Mouse (Mus musculus) neutrophil, adult 59 days (primary cell): ENCODE data around the gene Hist1h4k. TPM values are rescaled to one million over a fixed set of nuclear protein-coding genes. Genes with fewer than 3 reads are reported as not detected.

Experiments used
- total RNA-seq, 2 experiments: library from RNA; stranded (reverse); gene quantifications; 1 replicate in 1 of 2; 2 replicates in 1 of 2; pipeline ENCODE4 v1.2.4; 2023

The Hist1h4k gene
- total RNA-seq, result 1,000 to 10,000 TPM; 2,386 to 2,430 TPM

DNA sequence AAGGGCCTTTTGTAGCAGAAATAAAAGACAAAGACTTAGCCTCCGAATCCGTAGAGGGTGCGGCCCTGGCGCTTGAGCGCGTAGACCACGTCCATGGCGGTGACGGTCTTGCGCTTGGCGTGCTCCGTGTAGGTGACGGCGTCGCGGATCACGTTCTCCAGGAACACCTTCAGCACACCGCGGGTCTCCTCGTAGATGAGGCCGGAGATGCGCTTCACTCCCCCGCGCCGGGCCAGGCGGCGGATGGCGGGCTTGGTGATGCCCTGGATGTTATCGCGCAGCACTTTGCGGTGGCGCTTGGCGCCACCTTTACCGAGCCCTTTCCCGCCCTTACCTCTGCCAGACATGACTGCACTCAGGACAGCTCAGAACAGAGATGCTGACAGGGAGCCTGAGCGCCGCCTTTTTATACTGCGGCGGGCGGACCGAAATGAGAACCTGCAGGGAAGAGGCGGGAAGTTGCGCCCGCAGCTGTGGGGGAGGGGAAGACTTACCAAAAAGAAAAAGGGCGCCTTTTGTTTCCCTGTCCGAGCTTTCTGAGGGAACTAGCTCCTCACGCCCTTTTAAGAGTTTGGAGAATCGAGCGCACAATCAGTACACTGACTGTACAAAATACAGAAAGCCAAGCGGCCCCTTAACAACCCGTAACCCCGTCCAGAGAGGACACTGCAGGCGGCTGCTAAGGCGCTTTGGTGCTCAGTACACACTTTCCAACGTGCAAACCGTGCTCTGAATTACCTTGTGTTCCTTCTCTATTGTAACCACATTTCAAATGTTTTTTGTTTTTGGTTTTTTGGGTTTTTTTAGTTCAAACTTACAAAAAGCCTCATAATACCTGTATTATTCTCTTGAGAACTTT, at the start of gene Hist1h4k:
Gene Hist1h4k, minus strand, starts transcription at position 347 of the 859 bp plus-strand sequence.

DNA sequence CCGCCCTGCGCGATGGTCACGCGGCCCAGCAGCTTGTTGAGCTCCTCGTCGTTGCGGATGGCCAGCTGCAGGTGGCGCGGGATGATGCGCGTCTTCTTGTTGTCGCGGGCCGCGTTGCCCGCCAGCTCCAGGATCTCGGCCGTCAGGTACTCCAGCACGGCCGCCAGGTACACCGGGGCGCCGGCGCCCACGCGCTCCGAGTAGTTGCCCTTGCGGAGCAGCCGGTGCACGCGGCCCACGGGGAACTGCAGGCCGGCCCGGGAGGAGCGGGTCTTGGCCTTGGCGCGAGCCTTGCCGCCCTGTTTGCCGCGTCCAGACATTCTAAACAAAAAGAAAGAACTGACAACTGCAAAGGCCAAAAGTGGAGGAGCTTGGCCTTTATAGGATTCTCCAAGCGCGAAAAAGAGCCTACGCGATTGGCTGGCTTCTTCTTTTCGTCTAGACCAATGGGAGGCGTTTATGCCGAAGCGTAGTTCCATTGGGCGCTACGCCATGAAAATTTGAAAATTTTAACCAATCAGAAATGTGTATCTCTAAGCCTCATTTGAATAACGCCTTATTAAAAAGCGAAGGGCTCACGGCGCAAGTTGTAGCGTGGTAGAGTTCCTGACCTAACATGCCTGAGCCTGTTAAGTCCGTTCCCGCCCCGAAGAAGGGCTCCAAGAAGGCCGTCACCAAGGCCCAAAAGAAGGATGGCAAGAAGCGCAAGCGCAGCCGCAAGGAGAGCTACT, 36.8 kb upstream of the Hist1h4k start, which contains the start of the genes Hist1h2an and Hist1h2bp:
Gene Hist1h2an, minus strand, starts transcription at position 320 of the 731 bp plus-strand sequence.
Gene Hist1h2bp, plus strand, starts transcription at position 563 of the 731 bp plus-strand sequence.

DNA sequence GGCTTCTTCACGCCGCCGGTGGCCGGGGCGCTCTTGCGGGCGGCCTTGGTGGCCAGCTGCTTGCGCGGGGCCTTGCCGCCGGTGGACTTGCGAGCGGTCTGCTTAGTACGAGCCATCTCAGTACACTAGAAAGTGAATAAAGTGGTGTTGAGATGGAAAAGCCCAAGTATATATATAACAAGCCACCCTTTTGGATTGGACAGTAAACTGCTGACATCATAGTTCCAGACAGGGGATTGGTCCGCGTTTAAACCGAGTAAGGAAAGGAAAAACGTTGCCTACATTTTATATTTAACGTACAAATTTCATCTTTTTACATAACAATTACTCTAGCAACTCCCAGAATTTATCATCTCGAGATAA, 32.9 kb upstream of the Hist1h4k start, which contains the start of gene Hist1h3i:
Gene Hist1h3i, minus strand, starts transcription at position 116 of the 363 bp plus-strand sequence.

DNA sequence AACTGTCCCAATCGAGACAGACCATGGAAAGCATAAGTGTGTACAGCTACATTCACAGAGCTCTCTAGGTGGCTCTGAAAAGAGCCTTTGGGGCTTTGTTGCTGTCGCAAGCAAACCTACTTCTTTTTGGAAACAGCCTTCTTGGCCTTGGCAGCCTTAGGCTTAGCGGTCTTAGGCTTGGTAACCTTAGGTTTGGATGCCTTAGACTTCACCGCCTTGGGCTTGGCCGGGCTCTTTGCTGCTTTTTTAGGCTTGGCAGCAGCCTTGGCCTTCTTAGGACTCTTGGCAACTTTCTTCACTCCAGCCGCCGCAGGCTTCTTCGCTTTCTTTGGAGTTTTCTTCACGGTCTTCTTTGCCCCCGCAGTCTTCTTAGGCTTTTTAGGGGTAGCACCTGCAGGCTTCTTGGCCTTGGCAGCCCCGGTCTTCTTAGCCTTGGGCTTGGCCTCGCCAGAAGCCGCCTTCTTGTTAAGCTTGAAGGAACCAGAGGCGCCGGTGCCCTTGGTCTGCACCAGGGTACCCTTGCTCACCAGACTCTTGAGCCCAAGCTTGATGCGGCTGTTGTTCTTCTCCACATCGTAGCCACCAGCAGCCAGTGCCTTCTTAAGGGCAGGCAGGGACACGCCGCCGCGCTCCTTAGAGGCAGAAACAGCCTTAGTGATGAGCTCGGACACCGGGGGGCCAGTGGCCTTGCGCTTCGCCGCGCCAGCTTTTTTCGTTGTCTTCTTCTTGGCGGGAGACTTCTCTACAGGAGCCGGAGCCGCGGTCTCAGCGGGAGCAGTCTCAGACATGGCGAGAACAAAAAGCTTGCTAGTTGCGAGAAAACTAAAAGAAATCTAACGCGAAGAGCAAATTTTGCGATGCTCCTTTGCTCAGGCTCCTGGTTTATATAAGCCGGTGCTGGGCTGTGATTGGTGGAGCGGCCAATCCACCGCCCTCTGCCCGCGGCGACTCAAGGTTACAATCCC, 29.7 kb upstream of the Hist1h4k start, which contains the start of gene Hist1h1b:
Gene Hist1h1b, minus strand, starts transcription at position 859 of the 965 bp plus-strand sequence.

DNA sequence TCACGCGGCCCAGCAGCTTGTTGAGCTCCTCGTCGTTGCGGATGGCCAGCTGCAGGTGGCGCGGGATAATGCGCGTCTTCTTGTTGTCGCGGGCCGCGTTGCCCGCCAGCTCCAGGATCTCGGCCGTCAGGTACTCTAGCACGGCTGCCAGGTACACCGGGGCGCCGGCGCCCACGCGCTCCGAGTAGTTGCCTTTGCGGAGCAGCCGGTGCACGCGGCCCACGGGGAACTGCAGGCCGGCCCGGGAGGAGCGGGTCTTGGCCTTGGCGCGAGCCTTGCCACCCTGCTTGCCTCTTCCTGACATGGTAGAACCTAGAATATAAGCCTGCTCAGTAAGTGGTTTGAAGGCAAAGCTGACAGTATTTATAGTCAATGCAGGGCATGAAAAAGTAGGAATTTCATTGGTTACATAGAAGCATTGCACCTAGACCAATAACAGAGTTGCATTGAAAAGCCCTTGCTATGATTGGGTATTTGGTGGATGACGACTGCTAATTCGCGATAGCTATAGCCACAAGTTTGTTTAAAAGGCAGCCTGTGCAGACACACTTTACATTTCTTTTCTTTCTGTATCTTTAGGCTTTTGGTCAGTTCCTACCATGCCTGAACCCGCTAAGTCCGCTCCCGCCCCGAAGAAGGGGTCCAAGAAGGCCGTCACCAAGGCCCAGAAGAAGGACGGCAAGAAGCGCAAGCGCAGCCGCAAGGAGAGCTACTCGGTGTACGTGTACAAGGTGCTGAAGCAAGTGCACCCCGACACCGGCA, 3.4 kb upstream of the Hist1h4k start, which contains the start of the genes Hist1h2ak and Hist1h2bn:
Gene Hist1h2ak, minus strand, starts transcription at position 304 of the 762 bp plus-strand sequence.
Gene Hist1h2bn, plus strand, starts transcription at position 600 of the 762 bp plus-strand sequence.

DNA sequence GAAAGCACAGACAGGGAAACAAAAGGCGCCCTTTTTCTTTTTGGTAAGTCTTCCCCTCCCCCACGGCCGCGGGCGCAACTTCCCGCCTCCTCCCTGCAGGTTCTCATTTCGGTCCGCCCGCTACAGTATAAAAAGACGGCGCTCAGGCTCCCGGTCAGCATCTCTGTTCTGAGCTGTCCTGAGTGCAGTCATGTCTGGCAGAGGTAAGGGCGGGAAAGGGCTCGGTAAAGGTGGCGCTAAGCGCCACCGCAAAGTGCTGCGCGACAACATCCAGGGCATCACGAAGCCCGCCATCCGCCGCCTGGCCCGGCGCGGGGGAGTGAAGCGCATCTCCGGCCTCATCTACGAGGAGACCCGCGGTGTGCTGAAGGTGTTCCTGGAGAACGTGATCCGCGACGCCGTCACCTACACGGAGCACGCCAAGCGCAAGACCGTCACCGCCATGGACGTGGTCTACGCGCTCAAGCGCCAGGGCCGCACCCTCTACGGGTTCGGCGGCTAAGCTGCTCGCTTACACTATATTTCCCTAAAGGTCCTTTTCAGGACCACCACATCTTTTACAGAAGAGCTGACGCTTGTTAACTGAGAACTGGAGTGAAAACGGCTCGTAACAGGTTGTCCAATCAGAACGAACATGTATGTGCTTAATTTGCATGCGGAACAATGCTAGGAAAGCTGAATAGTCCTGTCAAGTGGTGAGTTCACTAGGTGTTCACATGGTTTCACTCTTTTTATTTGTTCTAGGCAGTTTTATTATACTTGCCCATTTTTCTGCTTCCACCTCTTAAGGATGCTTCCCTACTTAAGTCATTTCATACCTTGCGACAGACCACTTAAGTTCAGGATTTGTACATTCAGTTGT, 15.2 kb downstream of the Hist1h4k start, which contains the start of gene Hist1h4j:
Gene Hist1h4j, plus strand, starts transcription at position 159 of the 862 bp plus-strand sequence.

DNA sequence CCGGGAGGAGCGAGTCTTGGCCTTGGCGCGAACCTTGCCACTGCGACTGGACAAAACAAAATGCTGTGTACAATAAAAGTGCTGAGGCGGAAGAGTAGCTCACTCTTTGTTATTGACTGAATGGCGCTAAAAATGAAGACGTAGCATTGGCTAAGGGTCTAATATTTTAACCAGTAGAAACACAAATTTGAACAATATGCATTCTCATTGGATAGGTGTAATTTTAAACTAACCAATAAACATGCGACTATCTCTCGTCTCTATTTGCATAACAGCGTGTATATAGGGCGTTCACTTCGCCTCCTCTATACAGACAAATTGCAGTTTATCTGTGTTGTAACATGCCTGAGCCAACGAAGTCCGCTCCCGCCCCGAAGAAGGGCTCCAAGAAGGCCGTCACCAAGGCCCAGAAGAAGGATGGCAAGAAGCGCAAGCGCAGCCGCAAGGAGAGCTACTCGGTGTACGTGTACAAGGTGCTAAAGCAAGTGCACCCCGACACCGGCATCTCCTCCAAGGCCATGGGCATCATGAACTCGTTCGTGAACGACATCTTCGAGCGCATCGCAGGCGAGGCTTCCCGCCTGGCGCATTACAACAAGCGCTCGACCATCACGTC, 28.4 kb downstream of the Hist1h4k start, which contains the start of gene Hist1h2bm:
Gene Hist1h2bm, plus strand, starts transcription at position 288 of the 616 bp plus-strand sequence.

DNA sequence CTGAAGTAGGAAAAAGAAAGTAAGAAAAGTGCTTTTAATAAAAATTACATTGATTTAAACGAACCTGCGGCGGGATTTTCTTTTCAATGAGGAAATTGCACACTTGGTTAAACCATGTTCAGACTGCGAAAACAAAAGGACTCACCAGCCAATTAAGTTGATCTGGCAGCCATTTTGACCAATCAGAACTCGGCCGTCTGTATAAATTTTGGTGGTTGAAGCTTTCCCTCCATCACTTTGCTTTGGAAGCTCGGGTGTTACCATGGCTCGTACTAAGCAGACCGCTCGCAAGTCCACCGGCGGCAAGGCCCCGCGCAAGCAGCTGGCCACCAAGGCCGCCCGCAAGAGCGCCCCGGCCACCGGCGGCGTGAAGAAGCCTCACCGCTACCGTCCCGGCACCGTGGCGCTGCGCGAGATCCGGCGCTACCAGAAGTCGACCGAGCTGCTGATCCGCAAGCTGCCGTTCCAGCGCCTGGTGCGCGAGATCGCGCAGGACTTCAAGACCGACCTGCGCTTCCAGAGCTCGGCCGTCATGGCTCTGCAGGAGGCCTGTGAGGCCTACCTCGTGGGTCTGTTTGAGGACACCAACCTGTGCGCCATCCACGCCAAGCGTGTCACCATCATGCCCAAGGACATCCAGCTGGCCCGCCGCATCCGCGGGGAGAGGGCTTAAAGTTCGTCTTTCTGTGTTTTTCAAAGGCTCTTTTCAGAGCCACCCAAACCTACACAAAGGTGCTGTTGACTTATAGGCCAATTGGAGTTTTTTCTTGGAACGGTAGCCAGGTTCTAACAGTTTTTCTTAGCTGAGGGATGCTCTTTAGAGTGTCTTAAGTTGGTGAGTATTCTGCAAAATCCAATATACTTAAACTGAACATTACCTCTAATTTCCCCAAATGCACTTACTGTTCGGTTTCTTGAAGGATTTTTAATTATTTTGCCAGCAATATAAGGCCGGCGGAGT, 32.6 kb downstream of the Hist1h4k start, which contains the start of gene Hist1h3h:
Gene Hist1h3h, plus strand, starts transcription at position 263 of the 961 bp plus-strand sequence.

DNA sequence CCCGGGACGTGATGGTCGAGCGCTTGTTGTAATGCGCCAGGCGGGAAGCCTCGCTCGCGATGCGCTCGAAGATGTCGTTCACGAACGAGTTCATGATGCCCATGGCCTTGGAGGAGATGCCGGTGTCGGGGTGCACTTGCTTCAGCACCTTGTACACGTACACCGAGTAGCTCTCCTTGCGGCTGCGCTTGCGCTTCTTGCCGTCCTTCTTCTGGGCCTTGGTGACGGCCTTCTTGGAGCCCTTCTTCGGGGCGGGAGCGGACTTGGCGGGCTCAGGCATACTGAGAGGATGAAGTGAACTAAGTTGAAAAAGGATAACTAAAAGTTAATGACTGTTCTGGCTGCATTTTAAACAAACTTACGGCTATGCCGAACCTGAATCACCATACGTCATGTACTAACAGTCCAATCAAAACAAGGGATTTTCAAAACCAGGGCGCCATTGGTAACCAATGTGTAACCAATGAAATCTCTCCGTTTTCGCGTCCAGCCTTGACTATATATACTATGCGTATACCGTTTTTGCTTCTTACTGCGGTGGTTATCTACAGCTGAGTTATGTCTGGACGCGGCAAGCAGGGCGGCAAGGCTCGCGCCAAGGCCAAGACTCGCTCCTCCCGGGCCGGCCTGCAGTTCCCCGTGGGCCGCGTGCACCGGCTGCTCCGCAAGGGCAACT, 34.3 kb downstream of the Hist1h4k start, which contains the start of the genes Hist1h2bl and Hist1h2ai:
Gene Hist1h2bl, minus strand, starts transcription at position 280 of the 676 bp plus-strand sequence.
Gene Hist1h2ai, plus strand, starts transcription at position 559 of the 676 bp plus-strand sequence.

Other genes with a start within 250 kb of the Hist1h4k start
- gene Gm11273, start 249.1 kb downstream of the Hist1h4k start, total RNA-seq, result 10 to 100 TPM; 18.9 to 19.1 TPM
- 1 to 10 TPM; 3.8 to 3.9 TPM for gene Zkscan8, start 219.4 kb downstream of the Hist1h4k start, total RNA-seq
- gene Olfr1366, start 207.7 kb downstream of the Hist1h4k start, total RNA-seq, result not detected
- not detected for gene Olfr1535, start 190.6 kb downstream of the Hist1h4k start, total RNA-seq
- gene Olfr1364, start 168.7 kb downstream of the Hist1h4k start, total RNA-seq, result not detected
- gene Olfr1362, start 136.5 kb downstream of the Hist1h4k start, total RNA-seq, result not detected
- gene Olfr11, start 108.0 kb downstream of the Hist1h4k start, total RNA-seq, result not detected
- not detected for gene Olfr1361, start 87.1 kb downstream of the Hist1h4k start, total RNA-seq
- not detected for gene Olfr1360, start 73.1 kb downstream of the Hist1h4k start, total RNA-seq
- not detected for gene Olfr1359, start 52.4 kb downstream of the Hist1h4k start, total RNA-seq
- 1,000 to 10,000 TPM; 1,007 to 1,037 TPM for gene Hist1h2bl, start 34.4 kb downstream of the Hist1h4k start, total RNA-seq
- 100 to 1,000 TPM; 322 to 368 TPM for gene Hist1h2ai, start 34.1 kb downstream of the Hist1h4k start, total RNA-seq
- gene Hist1h3h, start 32.8 kb downstream of the Hist1h4k start, total RNA-seq, result 1,000 to 10,000 TPM; 1,636 to 1,682 TPM
- 100 to 1,000 TPM; 245 to 302 TPM for gene Hist1h2bm, start 28.5 kb downstream of the Hist1h4k start, total RNA-seq
- gene Hist1h4j, start 15.4 kb downstream of the Hist1h4k start, total RNA-seq, result 100 to 1,000 TPM; 162 to 165 TPM
- 100 to 1,000 TPM; 426 to 441 TPM for gene Hist1h2ak, start 3.3 kb upstream of the Hist1h4k start, total RNA-seq
- gene Hist1h2bn, start 3.6 kb upstream of the Hist1h4k start, total RNA-seq, result 100 to 1,000 TPM; 695 to 749 TPM
- gene Hist1h1b, start 30.1 kb upstream of the Hist1h4k start, total RNA-seq, result 100 to 1,000 TPM; 583 to 676 TPM
- gene Hist1h3i, start 32.9 kb upstream of the Hist1h4k start, total RNA-seq, result 1,000 to 10,000 TPM; 1,324 to 1,491 TPM
- 100 to 1,000 TPM; 204 to 209 TPM for gene Hist1h2an, start 36.7 kb upstream of the Hist1h4k start, total RNA-seq
- gene Hist1h2bp, start 37.0 kb upstream of the Hist1h4k start, total RNA-seq, result 100 to 1,000 TPM; 485 to 544 TPM
- 1,000 to 10,000 TPM; 1,192 to 1,249 TPM for gene Hist1h2bq, start 59.7 kb upstream of the Hist1h4k start, total RNA-seq
- 1,000 to 10,000 TPM; 2,019 to 2,366 TPM for gene Hist1h2ao, start 60.0 kb upstream of the Hist1h4k start, total RNA-seq
- 1,000 to 10,000 TPM; 1,248 to 1,288 TPM for gene Hist1h4m, start 61.2 kb upstream of the Hist1h4k start, total RNA-seq
- gene Hist1h4n, start 81.7 kb upstream of the Hist1h4k start, total RNA-seq, result 100 to 1,000 TPM; 891 to 923 TPM
- 100 to 1,000 TPM; 561 to 647 TPM for gene Hist1h2ap, start 83.0 kb upstream of the Hist1h4k start, total RNA-seq
- 1,000 to 10,000 TPM; 1,178 to 1,241 TPM for gene Hist1h2br, start 83.2 kb upstream of the Hist1h4k start, total RNA-seq
- under 1 TPM; 0.69 to 0.84 TPM for gene Zfp184, start 194.6 kb upstream of the Hist1h4k start, total RNA-seq
- not detected for gene Pom121l2, start 230.7 kb upstream of the Hist1h4k start, total RNA-seq